Mouse (Mus musculus) embryo, embryonic 10.5 days (tissue): ENCODE measurements around the gene Ppp1r16b.

Experiments
- DNase-seq: peaks from one replicate; pipeline ENCODE4 v3.0.0-alpha.2; 2015; ENCODE audit warnings: low spot score

Ppp1r16b gene

DNA sequence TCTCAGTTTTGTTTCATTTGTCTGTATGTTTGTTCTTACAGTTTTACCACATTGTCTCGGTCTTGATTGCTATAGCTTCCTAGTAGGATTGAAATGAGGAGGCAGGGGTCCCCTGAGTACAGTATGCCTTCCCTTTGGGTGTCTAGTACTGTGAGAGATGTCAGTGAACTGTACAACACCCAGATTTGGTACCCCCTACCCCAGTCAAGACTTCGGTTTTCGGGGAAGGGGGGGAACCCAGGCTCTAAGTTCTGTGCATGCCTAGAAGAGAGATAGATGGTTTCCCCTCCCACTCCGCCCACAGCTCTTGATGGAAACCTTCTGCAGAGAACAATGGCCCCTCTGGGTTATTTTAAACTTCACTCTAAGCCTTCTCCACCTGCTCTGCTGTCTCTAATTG, at the start of gene Ppp1r16b:
Gene Ppp1r16b, plus strand, starts transcription at position 301 of the 400 bp plus-strand sequence.
- no peak for DNase-seq

GRCm38 (mm10) chr2:158615702-158616101, 49.5 kb upstream of the Ppp1r16b start:
- DNase-seq = no peak

DNA sequence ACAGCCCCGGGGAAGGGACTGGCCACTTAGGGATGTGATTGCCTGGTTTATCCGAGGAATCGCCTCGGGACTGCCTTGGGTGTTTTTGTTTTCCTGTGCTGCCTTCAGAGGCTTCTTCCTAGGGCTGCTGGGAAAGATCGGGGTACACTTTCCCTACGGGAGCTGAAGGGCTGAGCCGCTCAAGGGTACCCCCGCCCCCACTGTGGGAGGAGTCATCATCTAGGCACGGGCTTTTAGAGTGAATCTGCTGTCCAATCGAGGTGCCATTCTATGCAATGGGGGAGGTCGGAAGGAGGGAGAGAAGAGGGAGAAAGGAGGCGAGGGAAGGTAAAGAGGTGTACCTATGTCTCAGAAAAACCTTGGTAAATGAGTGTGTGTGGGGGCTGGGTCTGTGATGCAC, 48.9 kb upstream of the Ppp1r16b start:
- DNase-seq = no peak

DNA sequence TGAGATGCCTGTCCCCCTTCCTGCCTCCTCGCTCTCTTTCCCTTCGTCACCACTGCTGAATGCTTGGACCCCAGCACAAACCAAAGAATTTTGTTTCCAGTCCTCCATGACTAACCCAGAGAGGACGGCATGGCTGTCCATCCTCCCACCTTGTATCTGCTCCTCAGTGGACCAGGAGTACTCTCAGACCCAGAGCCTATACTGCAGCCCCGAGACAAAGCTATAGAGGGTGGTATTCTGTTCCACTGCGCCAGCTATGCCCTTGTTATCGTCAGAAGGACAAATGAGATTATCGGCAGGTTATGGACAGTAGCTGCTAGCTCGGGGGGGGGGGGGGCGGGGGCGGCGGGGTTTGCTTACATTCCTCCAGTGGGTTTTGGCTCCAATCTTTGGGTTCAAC, 48.4 kb upstream of the Ppp1r16b start:
- DNase-seq = no peak

DNA sequence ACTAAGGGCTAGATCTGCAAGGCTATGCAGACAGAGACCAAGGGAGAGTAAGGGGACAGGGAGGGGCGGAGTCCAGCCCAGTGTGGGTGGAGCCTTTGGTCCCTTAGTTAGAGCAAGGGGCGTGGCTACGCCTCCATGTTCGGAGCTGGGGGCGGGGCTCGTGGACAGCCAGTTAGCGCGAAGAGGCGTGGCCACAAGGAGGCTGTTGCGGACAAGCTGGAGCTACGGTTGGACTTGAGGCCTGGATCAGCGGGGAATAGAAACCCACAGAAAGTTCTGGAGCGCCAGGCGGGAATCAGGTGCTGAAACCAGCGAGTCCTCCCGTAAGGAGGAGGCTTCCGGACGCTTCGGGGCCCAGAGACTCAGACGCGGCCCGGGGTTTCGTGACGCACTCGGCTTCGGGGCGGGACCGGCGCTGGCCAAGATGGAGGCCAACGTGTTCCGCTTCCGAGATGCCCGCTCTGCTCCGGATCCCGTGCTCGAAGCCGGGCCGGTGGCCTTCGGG, 40.4 kb upstream of the Ppp1r16b start, which contains the start of gene Actr5:
Gene Actr5, plus strand, starts transcription at position 171 of the 505 bp plus-strand sequence.
- peak; percentile 100 for DNase-seq

DNA sequence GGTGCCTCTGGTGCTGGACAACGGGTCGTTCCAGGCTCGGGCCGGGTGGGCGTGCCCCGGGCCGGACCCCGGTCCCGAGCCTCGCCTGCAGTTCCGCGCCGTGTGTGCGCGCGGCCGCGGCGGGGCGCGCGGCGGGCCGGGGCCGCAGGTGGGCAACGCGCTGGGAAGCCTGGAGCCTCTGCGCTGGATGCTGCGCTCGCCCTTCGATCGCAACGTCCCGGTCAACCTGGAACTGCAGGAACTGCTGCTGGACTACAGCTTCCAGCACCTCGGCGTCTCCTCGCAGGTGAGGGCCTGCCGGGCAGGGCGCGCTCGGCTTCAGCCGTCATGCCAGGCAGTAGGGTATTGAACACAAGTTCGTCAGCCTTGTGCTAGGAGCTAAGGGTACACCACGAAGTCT, 40.0 kb upstream of the Ppp1r16b start:
- DNase-seq = no peak

DNA sequence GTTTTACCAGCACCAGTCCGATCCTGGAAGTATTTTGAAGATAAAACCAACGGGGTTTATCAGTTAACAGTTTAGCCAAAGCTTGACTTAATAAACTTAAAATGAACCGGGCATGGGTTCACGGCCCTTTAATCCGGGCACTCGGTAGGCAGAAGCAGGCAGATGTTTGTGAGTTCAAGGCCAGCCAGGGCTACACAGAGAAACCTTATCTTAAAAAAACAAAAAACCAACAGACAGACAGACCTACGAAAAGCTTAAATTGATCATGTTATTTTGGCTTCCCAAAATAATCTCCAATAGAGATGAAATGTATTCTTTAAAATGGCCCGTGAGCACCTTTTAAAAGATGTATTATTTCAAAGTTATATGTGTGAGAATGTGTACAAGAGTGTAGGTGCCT, 39.5 kb upstream of the Ppp1r16b start:
- no peak for DNase-seq

- peak; percentile 57 for DNase-seq
These were observed 36.3 kb upstream of the Ppp1r16b start for GRCm38 (mm10) chr2:158628858-158629257.

GRCm38 (mm10) chr2:158629414-158629813, 35.8 kb upstream of the Ppp1r16b start:
- peak; percentile 72 for DNase-seq

- DNase-seq = no peak
These were observed 33.3 kb upstream of the Ppp1r16b start for GRCm38 (mm10) chr2:158631873-158632272.

DNA sequence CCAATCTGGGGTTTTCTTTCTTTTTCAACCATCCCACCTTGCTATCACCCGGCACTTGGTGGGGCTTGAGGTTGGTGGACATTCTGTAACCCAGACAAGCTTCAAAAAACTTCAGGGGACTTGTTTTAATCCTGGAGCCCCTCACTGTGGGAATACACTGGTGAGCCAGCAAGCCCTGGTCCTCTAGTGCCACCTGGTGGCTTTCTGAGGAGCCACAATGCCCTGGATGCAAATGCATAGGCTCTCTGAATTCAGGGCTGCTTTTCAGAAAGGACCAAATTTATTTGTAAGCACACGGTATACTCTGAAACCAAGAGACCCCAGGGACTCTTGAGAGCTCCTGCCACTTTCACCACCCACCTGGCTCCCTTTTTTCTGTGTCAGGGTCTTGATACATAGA, 23.3 kb upstream of the Ppp1r16b start:
- peak; percentile 85 for DNase-seq

DNA sequence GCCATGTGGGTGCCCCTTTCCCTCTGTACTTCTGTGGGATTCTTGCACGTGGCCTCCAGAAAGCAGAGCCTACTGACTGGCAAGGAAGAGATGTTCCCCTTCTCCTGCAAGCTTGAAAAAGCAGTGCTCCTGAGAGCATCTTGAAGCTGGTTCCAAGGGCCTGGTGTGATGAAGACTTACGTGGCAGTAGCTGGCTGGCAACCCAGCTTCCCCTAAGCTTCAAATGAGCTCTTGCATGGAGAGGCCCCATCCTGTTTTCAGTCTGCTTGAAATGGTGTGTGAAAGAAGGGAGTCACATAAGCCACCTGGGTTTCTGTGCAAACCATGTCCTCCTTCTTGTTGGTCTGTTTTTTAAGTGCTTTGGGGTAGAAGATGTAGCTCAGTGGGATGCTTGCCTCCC, 22.6 kb upstream of the Ppp1r16b start:
- DNase-seq = no peak

GRCm38 (mm10) chr2:158643791-158644190, 21.4 kb upstream of the Ppp1r16b start:
- DNase-seq = no peak

GRCm38 (mm10) chr2:158651159-158651908, 13.9 kb upstream of the Ppp1r16b start:
- no peak for DNase-seq

DNA sequence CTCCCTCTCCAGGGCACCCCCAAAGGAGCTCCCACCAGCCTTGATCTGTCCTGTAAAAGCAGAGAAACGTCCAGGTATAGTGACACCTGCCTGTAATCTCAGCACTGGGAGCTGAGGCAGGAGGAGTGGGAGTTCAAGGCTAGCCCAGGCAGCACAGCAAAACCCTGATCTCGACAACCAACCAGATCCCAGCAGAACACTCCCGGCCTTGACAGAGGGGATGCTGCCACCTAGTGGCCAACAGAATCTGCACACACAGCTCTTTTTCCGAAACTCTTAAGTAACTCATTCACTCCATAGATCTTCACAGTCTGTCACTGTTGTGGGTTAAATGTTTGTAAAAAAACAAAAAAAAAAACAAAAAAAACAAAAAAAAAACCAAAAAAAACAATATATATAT, 12.2 kb upstream of the Ppp1r16b start:
- DNase-seq = peak; percentile 88

GRCm38 (mm10) chr2:158654717-158655116, 10.5 kb upstream of the Ppp1r16b start:
- DNase-seq = no peak

DNA sequence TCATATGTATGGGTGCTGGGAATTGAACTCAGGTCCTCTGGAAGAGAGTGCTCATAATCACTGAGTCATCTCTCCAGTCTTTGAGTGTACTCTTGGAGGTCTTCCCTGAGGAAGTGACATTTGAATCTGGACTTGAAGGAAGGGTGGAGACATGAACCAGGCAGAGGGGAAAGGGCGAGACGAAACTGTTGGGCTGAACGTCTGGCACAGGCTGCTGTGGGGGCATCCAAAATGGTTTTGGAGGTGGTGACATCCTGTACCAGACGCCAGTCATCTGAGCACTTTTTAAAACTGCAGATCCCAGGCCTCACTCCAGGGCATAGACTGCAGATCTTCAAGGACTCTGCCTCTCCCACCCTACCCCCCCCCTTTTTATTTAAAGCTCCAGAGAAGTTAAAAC, 9.4 kb upstream of the Ppp1r16b start:
- DNase-seq = no peak

- no peak for DNase-seq
These were observed 6.4 kb upstream of the Ppp1r16b start for GRCm38 (mm10) chr2:158658822-158659221.

- DNase-seq = no peak
These were observed 5.9 kb upstream of the Ppp1r16b start for GRCm38 (mm10) chr2:158659346-158659745.

GRCm38 (mm10) chr2:158666071-158666800, 1.0 kb downstream of the Ppp1r16b start:
- DNase-seq = no peak

GRCm38 (mm10) chr2:158667022-158667670, 1.9 kb downstream of the Ppp1r16b start:
- peak; percentile 75 for DNase-seq

- DNase-seq = peak; percentile 57
These were observed 2.7 kb downstream of the Ppp1r16b start for GRCm38 (mm10) chr2:158667671-158668432.
